Mouse (Mus musculus) C2C12 (cell line): Measurements from ENCODE around the gene Gm853. TPM values are rescaled to one million over a fixed set of nuclear protein-coding genes. Genes with fewer than 3 reads are reported as not detected.

Experiments
- H3K27me3 ChIP-seq: one replicate; pipeline ENCODE4 v1.6.1; 2011; ENCODE audit not compliant: control insufficient read depth, insufficient read depth, insufficient read length
- H3K36me3 ChIP-seq: one replicate; pipeline ENCODE4 v1.6.1; 2011; ENCODE audit not compliant: control insufficient read depth, insufficient read depth
- H3K4me3 ChIP-seq: one replicate; pipeline ENCODE4 v1.5.1; 2011; ENCODE audit warnings: mild to moderate bottlenecking, control low read depth; ENCODE audit not compliant: poor library complexity, insufficient read depth, severe bottlenecking
- H3K79me2 ChIP-seq: one replicate; pipeline ENCODE4 v1.6.1; 2011; ENCODE audit not compliant: control insufficient read depth, insufficient read depth
- H3K79me3 ChIP-seq: one replicate; pipeline ENCODE4 v1.6.1; 2011; ENCODE audit warnings: low read depth, control low read depth
- H3ac ChIP-seq: one replicate; pipeline ENCODE3; 2011; ENCODE audit warnings: low read depth; ENCODE audit not compliant: control insufficient read depth, insufficient read length
- CEBPB ChIP-seq: IDR thresholded peaks from one replicate; pipeline ENCODE4 v1.6.1; 2011; ENCODE audit warnings: low read depth, mild to moderate bottlenecking, control low read depth, moderate library complexity
- CTCF ChIP-seq: IDR thresholded peaks from one replicate; pipeline ENCODE4 v1.5.1; 2011; ENCODE audit not compliant: control insufficient read depth, insufficient read depth, insufficient read length
- FOSL1 ChIP-seq: IDR thresholded peaks from one replicate; pipeline ENCODE4 v1.8.0; 2011; ENCODE audit warnings: mild to moderate bottlenecking, low read length; ENCODE audit not compliant: poor library complexity, insufficient read depth, severe bottlenecking
- MAX ChIP-seq: IDR thresholded peaks from one replicate; pipeline ENCODE4 v1.6.1; 2011; ENCODE audit warnings: mild to moderate bottlenecking, control low read depth
- MYOD1 ChIP-seq: IDR thresholded peaks from one replicate; pipeline ENCODE4 v1.6.1; 2011; ENCODE audit warnings: low read depth; ENCODE audit not compliant: control insufficient read depth, insufficient read length
- MYOG ChIP-seq: IDR thresholded peaks from one replicate; pipeline ENCODE4 v1.6.1; 2011; ENCODE audit not compliant: control insufficient read depth, insufficient read length; ENCODE audit errors: extremely low read depth
- USF1 ChIP-seq: IDR thresholded peaks from one replicate; pipeline ENCODE4 v1.6.1; 2011; ENCODE audit warnings: low read depth, mild to moderate bottlenecking, control low read depth, moderate library complexity
- polyA plus RNA-seq: library from polyadenylated mRNA; unstranded; fragments of >200 nt; fragmentation: generic; extraction: Trizol; gene quantifications from one replicate; pipeline ENCODE4 v1.2.1, GENCODE M21; 2012; ENCODE audit warnings: missing spikeins

Gene Gm853
- polyA plus RNA-seq, 1 experiment = not detected

GRCm38 (mm10) chr4:130181886-130182285, 40.3 kb downstream of the Gm853 start:
- Histone ChIP-seq H3K4me3 (no peak overlapping the region), H3K36me3 (no peaks in the 10 kb centered on the region), H3K79me3 (no peaks in the 10 kb centered on the region), H3K79me2 (no peaks in the 10 kb centered on the region), H3K27me3 (no peaks in the 10 kb centered on the region), H3ac (no peak overlapping the region)
- no peak for TF ChIP-seq CTCF
- no peak for TF ChIP-seq MYOD1
- no peak for TF ChIP-seq USF1
- TF ChIP-seq MYOG = no peak

- H3K4me3 ChIP-seq = no peak overlapping the region
- no peak for TF ChIP-seq FOSL1
- no peak for TF ChIP-seq MYOD1
- no peak for TF ChIP-seq USF1
- no peak for TF ChIP-seq MYOG
- TF ChIP-seq CEBPB = no peak
- TF ChIP-seq MAX = no peak
- TF ChIP-seq CTCF = no peak
- H3K27me3 ChIP-seq = no peaks in the 10 kb centered on the region
- no peaks in the 10 kb centered on the region for H3K36me3 ChIP-seq
- H3ac ChIP-seq = no peak overlapping the region
- no peaks in the 10 kb centered on the region for H3K79me2 ChIP-seq
- no peaks in the 10 kb centered on the region for H3K79me3 ChIP-seq
Observed at GRCm38 (mm10) chr4:130180909-130181602, 41.1 kb downstream of the Gm853 start.

GRCm38 (mm10) chr4:130179876-130180275, 42.3 kb downstream of the Gm853 start:
- Histone ChIP-seq H3K4me3 (no peak overlapping the region), H3ac (no peak overlapping the region), H3K79me2 (no peaks in the 10 kb centered on the region), H3K79me3 (no peaks in the 10 kb centered on the region), H3K36me3 (no peaks in the 10 kb centered on the region), H3K27me3 (no peaks in the 10 kb centered on the region)
- no peak for TF ChIP-seq MYOG
- no peak for TF ChIP-seq CTCF
- TF ChIP-seq MAX = no peak
- TF ChIP-seq MYOD1 = no peak
- no peak for TF ChIP-seq CEBPB
- TF ChIP-seq FOSL1 = no peak
- no peak for TF ChIP-seq USF1

- H3K4me3 ChIP-seq = no peak overlapping the region
- peaks cover 9% of the 10 kb centered on the region for H3K79me3 ChIP-seq
- no peaks in the 10 kb centered on the region for H3K36me3 ChIP-seq
- peak; percentile 54 for TF ChIP-seq CEBPB
- TF ChIP-seq MYOG = no peak
- no peak for TF ChIP-seq CTCF
- no peak for TF ChIP-seq USF1
- TF ChIP-seq FOSL1 = no peak
- TF ChIP-seq MYOD1 = no peak
- TF ChIP-seq MAX = no peak
- no peak overlapping the region for H3ac ChIP-seq
- H3K27me3 ChIP-seq = no peaks in the 10 kb centered on the region
- H3K79me2 ChIP-seq = peaks cover 12% of the 10 kb centered on the region
Observed at GRCm38 (mm10) chr4:130177536-130177935, 44.7 kb downstream of the Gm853 start.

GRCm38 (mm10) chr4:130177087-130177486, 45.1 kb downstream of the Gm853 start:
- no peak for TF ChIP-seq USF1
- H3K79me3 ChIP-seq = peaks cover 9% of the 10 kb centered on the region
- peaks cover 12% of the 10 kb centered on the region for H3K79me2 ChIP-seq
- H3K27me3 ChIP-seq = no peaks in the 10 kb centered on the region
- no peak overlapping the region for H3ac ChIP-seq
- no peaks in the 10 kb centered on the region for H3K36me3 ChIP-seq
- no peak overlapping the region for H3K4me3 ChIP-seq

- TF ChIP-seq MAX (no peak), MYOG (no peak), FOSL1 (no peak), USF1 (no peak), CEBPB (no peak), MYOD1 (no peak), CTCF (no peak)
- H3K4me3 ChIP-seq = no peak overlapping the region
- H3K79me3 ChIP-seq = peaks cover 9% of the 10 kb centered on the region
- no peaks in the 10 kb centered on the region for H3K36me3 ChIP-seq
- H3K79me2 ChIP-seq = peaks cover 12% of the 10 kb centered on the region
- no peak overlapping the region for H3ac ChIP-seq
- H3K27me3 ChIP-seq = no peaks in the 10 kb centered on the region
Observed at GRCm38 (mm10) chr4:130176156-130176720, 46.0 kb downstream of the Gm853 start.
